8 mouse cellular contexts compared by ENCODE assay signal in the genomic region with DNA sequence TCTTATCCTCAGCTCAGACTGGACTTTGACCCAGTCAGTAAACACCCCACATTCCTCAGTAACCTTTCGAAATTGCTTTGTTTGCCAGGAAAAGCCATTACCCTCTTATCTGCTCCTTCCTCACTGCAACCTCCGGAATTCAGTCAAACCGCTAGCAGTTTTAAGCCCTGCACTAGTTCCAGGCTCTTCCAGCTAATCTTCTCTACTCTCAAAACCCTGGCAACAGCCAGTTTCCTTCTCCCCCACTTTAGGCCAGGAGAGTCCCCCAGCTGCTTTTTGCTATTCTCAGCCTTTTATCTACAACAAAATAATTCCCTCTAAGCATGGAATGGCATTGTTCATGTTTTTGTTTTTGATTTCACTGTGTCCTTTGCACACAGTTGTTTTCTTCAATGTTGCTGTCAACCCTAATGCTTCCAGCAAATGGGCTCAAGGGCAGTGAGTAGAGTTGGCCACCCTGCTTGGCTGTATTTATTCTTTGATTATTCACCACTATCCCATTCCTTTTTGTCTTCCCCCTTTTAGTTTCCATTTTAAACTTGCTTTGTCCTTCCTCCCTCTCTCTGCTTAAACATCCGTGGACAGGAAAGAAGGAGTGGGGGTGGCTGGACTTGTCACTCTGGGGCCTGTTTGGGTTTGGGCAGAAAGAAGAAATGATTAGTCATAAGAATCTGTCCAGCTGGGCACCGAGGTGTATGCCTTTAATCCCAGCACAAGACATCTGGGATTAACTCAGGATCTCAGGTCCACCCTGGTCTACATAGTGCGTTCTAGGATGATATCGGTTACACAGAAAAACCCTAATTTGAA.
DNase-seq lines count a peak whose midpoint lies in the region; ATAC-seq and TF ChIP-seq lines count a peak whose summit lies in the region.

No protein-coding gene starts in this region.

- H3K9ac ChIP-seq in intestine, postnatal 0 days (ENCODE audit: low read depth, low read length), result no peak overlapping the region

- no peak for TF ChIP-seq CTCF in left cerebral cortex, adult 2 months (IDR thresholded peaks at IDR 0.05)
- no peak for TF ChIP-seq CTCF in embryonic fibroblast, embryonic 13.5 days (IDR thresholded peaks at IDR 0.05; ENCODE audit: borderline replicate concordance, insufficient read depth, low read length)
- TF ChIP-seq CTCF in intestine, postnatal 0 days (IDR thresholded peaks at IDR 0.05; ENCODE audit: low read depth), result no peak
- no peak for TF ChIP-seq CTCF in olfactory bulb, adult 2 months (IDR thresholded peaks at IDR 0.05; ENCODE audit: insufficient read depth, low read depth, low read length)

- H3K27ac ChIP-seq in left cerebral cortex, adult 2 months, result peak overlapping the region; percentile 66
- peak overlapping the region; percentile 40 for H3K27ac ChIP-seq in embryonic fibroblast, embryonic 13.5 days (ENCODE audit: insufficient read depth, low read length)
- peak overlapping the region; percentile 62 for H3K27ac ChIP-seq in intestine, postnatal 0 days (ENCODE audit: low read depth, low read length)
- peak overlapping the region; percentile 90 for H3K27ac ChIP-seq in olfactory bulb, adult 2 months (ENCODE audit: insufficient read depth, low read depth, low read length)

- 36% methylated on average over 7 of the region's 7 CpGs for WGBS in intestine, postnatal 0 days
- 45% methylated on average over 7 of the region's 7 CpGs for WGBS in olfactory bulb, adult 2 months

- no peak for DNase-seq in left cerebral cortex, adult 2 months (ENCODE audit: extremely low spot score in 1 of 2, low spot score in 2 of 2)
- DNase-seq in left cerebral cortex, adult 18-20 months (ENCODE audit: low spot score in 2 of 2), result no peak
- DNase-seq in spleen, postnatal 4 days (ENCODE audit: low spot score in 2 of 2), result no peak
- DNase-seq in neural tube, embryonic 10.5 days (ENCODE audit: extremely low spot score, low spot score), result no peak
- DNase-seq in gastrocnemius, adult 18-20 months (ENCODE audit: low spot score), result no peak

- H3K4me2 ChIP-seq in intestine, postnatal 0 days (replicated peaks; ENCODE audit: low read depth), result peak overlapping the region; percentile 40; the same call in 1 of the 2 replicates

- intact Hi-C loops in left cerebral cortex, adult 2 months (cut with DNase I), result loop anchor here (1.0 kb wide), 1 partner anchor 25 kb away; no protein-coding TSS in a partner anchor

- no peak overlapping the region for H3K4me3 ChIP-seq in left cerebral cortex, adult 2 months
- no peak overlapping the region for H3K4me3 ChIP-seq in embryonic fibroblast, embryonic 13.5 days (ENCODE audit: insufficient read depth, low read length)
- no peak overlapping the region for H3K4me3 ChIP-seq in intestine, postnatal 0 days (ENCODE audit: low read depth, low read length)
- H3K4me3 ChIP-seq in olfactory bulb, adult 2 months (ENCODE audit: insufficient read depth, low read depth, low read length), result no peak overlapping the region

- H3K4me1 ChIP-seq in embryonic fibroblast, embryonic 13.5 days (ENCODE audit: control insufficient read depth, insufficient read depth, low read length), result peaks cover 2% of the 10 kb centered on the region; the same call in 1 of the 2 replicates
- no peaks in the 10 kb centered on the region for H3K4me1 ChIP-seq in intestine, postnatal 0 days (replicated peaks; ENCODE audit: control insufficient read depth, insufficient read depth, low read length)
- peaks cover 10% of the 10 kb centered on the region for H3K4me1 ChIP-seq in olfactory bulb, adult 2 months (ENCODE audit: control insufficient read depth, insufficient read depth, low read length)

- no peaks in the 10 kb centered on the region for H3K27me3 ChIP-seq in intestine, postnatal 0 days (replicated peaks; ENCODE audit: control insufficient read depth, insufficient read depth, low read length)

- no peak for TF ChIP-seq POLR2A in embryonic fibroblast, embryonic 13.5 days (IDR thresholded peaks at IDR 0.05; ENCODE audit: low read depth, low read length)
- no peak for TF ChIP-seq POLR2A in olfactory bulb, adult 2 months (IDR thresholded peaks at IDR 0.05; ENCODE audit: insufficient read depth, low read depth, low read length)

- peak; percentile 79 for ATAC-seq in intestine, postnatal 0 days

- H3K36me3 ChIP-seq in intestine, postnatal 0 days (ENCODE audit: control insufficient read depth, insufficient read depth), result no peaks in the 10 kb centered on the region

- H3K9me3 ChIP-seq in intestine, postnatal 0 days (ENCODE audit: control insufficient read depth), result no peaks in the 10 kb centered on the region

Comparison
In these comparisons a context has a peak if more than half of its experiments do, and no peak if none do; other contexts are left out.
1. H3K27ac ChIP-seq: peak in every context shown above with its lines; median percentile 90 in olfactory bulb, adult 2 months; 66 in left cerebral cortex, adult 2 months; 62 in intestine, postnatal 0 days; 40 in embryonic fibroblast, embryonic 13.5 days.